Mouse (Mus musculus) olfactory bulb, adult 2 months (tissue): ENCODE measurements around the gene Gng8.

Experiments used
- CTCF ChIP-seq: fragments of 200-500 bp; IDR thresholded peaks from 2 replicates; pipeline ENCODE4 v1.5.1; 2012; ENCODE audit warnings: low read depth, mild to moderate bottlenecking, low read length, moderate library complexity; ENCODE audit not compliant: insufficient read depth
- POLR2A ChIP-seq: fragments of 200-500 bp; IDR thresholded peaks from 2 replicates; pipeline ENCODE4 v1.6.1; 2012; ENCODE audit warnings: mild to moderate bottlenecking, low read depth, low read length, moderate library complexity; ENCODE audit not compliant: insufficient read depth

DNA sequence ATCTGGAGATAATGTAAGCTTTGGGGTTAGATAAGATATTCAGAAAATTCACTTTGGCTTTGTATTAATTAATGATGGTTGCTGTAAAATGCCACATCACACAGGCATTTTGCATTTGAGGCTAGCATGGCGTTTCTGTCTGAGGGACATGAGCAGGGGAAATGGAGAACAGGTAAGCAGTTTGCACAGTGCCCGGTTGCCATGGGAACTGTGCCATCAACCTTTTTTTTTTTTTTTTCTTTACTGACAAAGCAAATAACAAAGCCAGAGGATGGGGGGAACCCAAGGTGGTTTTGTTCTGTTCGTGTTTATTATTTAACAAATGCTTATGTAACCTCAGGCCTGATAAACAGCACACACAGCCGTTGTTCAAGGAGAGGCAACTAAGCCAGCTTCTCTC is 51.3 kb downstream of the Gng8 start:
- TF ChIP-seq CTCF = no peak
- TF ChIP-seq POLR2A = no peak
